Mouse (Mus musculus) brown adipose tissue, adult 24 weeks (tissue): Measurements from ENCODE around the gene Ptgs2. TPM values are rescaled to one million over a fixed set of nuclear protein-coding genes. Genes with fewer than 3 reads are reported as not detected.

Source experiments
- H3K27ac ChIP-seq: fragments of 200-500 bp; replicated peaks from 2 replicates; pipeline ENCODE4 v1.5.1; 2012; ENCODE audit warnings: low read depth, mild to moderate bottlenecking, low read length
- H3K4me1 ChIP-seq: fragments of 200-500 bp; 2 replicates; pipeline ENCODE4 v1.6.1; 2012; ENCODE audit warnings: low read length, mixed read lengths; ENCODE audit not compliant: control insufficient read depth, insufficient read depth, insufficient read length
- H3K4me3 ChIP-seq: fragments of 200-500 bp; 2 replicates; pipeline ENCODE4 v1.5.1; 2012; ENCODE audit warnings: low read depth, mild to moderate bottlenecking, low read length, moderate library complexity; ENCODE audit not compliant: insufficient read depth
- polyA plus RNA-seq: library from polyadenylated mRNA; stranded (reverse); fragments of >200 nt; gene quantifications from 2 replicates; pipeline ENCODE4 v1.2.4, GENCODE M21; 2012; ENCODE audit not compliant: missing spikeins, insufficient read depth, insufficient read length

The Ptgs2 gene
- polyA plus RNA-seq, 1 experiment: 1.0 TPM

- no peak overlapping the region for H3K4me3 ChIP-seq
- H3K4me1 ChIP-seq: no peaks in the 10 kb centered on the region
- no peak overlapping the region for H3K27ac ChIP-seq
Measured at GRCm38 (mm10) chr1:150130070-150130469, 30.2 kb downstream of the Ptgs2 start.

- Histone ChIP-seq H3K4me1 (no peaks in the 10 kb centered on the region), H3K4me3 (no peak overlapping the region), H3K27ac (no peak overlapping the region)
Measured at GRCm38 (mm10) chr1:150130586-150131275, 30.9 kb downstream of the Ptgs2 start.

- Histone ChIP-seq H3K4me3 (no peak overlapping the region), H3K4me1 (no peaks in the 10 kb centered on the region), H3K27ac (no peak overlapping the region)
Measured at GRCm38 (mm10) chr1:150135350-150135749, 35.5 kb downstream of the Ptgs2 start.

- Histone ChIP-seq H3K27ac (no peak overlapping the region), H3K4me3 (no peak overlapping the region), H3K4me1 (no peaks in the 10 kb centered on the region)
Measured at GRCm38 (mm10) chr1:150139730-150140129, 39.9 kb downstream of the Ptgs2 start.

- Histone ChIP-seq H3K27ac (no peak overlapping the region), H3K4me1 (no peaks in the 10 kb centered on the region), H3K4me3 (no peak overlapping the region)
Measured at GRCm38 (mm10) chr1:150141939-150142338, 42.1 kb downstream of the Ptgs2 start.

GRCm38 (mm10) chr1:150143578-150143977 lies 43.7 kb downstream of the Ptgs2 start:
- H3K4me1 ChIP-seq: no peaks in the 10 kb centered on the region
- H3K27ac ChIP-seq: no peak overlapping the region
- H3K4me3 ChIP-seq: no peak overlapping the region

GRCm38 (mm10) chr1:150145049-150145448 lies 45.2 kb downstream of the Ptgs2 start:
- Histone ChIP-seq H3K4me1 (no peaks in the 10 kb centered on the region), H3K4me3 (no peak overlapping the region), H3K27ac (no peak overlapping the region)

- no peak overlapping the region for H3K27ac ChIP-seq
- no peak overlapping the region for H3K4me3 ChIP-seq
- no peaks in the 10 kb centered on the region for H3K4me1 ChIP-seq
Measured at GRCm38 (mm10) chr1:150147272-150147671, 47.4 kb downstream of the Ptgs2 start.

GRCm38 (mm10) chr1:150151411-150151810 lies 51.6 kb downstream of the Ptgs2 start:
- Histone ChIP-seq H3K4me3 (no peak overlapping the region), H3K4me1 (no peaks in the 10 kb centered on the region), H3K27ac (no peak overlapping the region)

Other genes with a start within 250 kb of the Ptgs2 start
- 0.92 and 2.0 TPM in 2 replicates for gene Pla2g4a, start 138.7 kb upstream of the Ptgs2 start, polyA plus RNA-seq
- not detected in 2 replicates for gene Pdc, start 219.4 kb downstream of the Ptgs2 start, polyA plus RNA-seq